In genomic region chr13:37240048-37240447, GRCm38 (mm10) we compare ENCODE assay signal across 28 mouse cellular contexts.
DNase-seq lines count a peak whose midpoint lies in the region; ATAC-seq lines count a peak whose summit lies in the region.
"Had no signal": no experiment of that assay in that cellular context is flagged by ENCODE, and none has a peak within 500 bp of the region (broad histone marks: within the 10 kb centered on the region; RNA-seq: fewer than 3 reads in every experiment).

No protein-coding gene starts in this region.

- H3K9ac ChIP-seq in forebrain, embryonic 15.5 days (replicated peaks), result no peak overlapping the region
- no peak overlapping the region for H3K9ac ChIP-seq in forebrain, embryonic 16.5 days (replicated peaks; ENCODE audit: low read depth, low read length)
- H3K9ac ChIP-seq: hindbrain, embryonic 15.5 days; liver, embryonic 14.5 days; midbrain, embryonic 13.5 days; neural tube, embryonic 13.5 days had no signal

- peak; percentile 74 for ATAC-seq in forebrain, embryonic 15.5 days (replicated peaks)
- peak; percentile 86 for ATAC-seq in forebrain, embryonic 16.5 days
- ATAC-seq: CD4-positive, CD25-positive, alpha-beta regulatory T cell, adult 4 months; inflammation-experienced regulatory T-cells, adult 6 months; midbrain, embryonic 13.5 days had no signal

- H3K9me3 ChIP-seq in forebrain, embryonic 15.5 days, result no peaks in the 10 kb centered on the region
- no peaks in the 10 kb centered on the region for H3K9me3 ChIP-seq in forebrain, embryonic 10.5 days
- H3K9me3 ChIP-seq in forebrain, embryonic 16.5 days (ENCODE audit: control insufficient read depth, low read length), result no peaks in the 10 kb centered on the region
- H3K9me3 ChIP-seq: hindbrain, embryonic 10.5 days; hindbrain, embryonic 15.5 days; midbrain, embryonic 13.5 days; neural tube, embryonic 13.5 days had no signal

- H3K4me1 ChIP-seq in forebrain, embryonic 15.5 days, result no peaks in the 10 kb centered on the region
- H3K4me1 ChIP-seq in forebrain, embryonic 10.5 days, result no peaks in the 10 kb centered on the region
- H3K4me1 ChIP-seq in forebrain, embryonic 16.5 days (replicated peaks; ENCODE audit: control insufficient read depth, insufficient read depth, low read length), result no peaks in the 10 kb centered on the region
- H3K4me1 ChIP-seq: hindbrain, embryonic 10.5 days; hindbrain, embryonic 15.5 days; midbrain, embryonic 13.5 days; neural tube, embryonic 13.5 days had no signal

- 58% methylated on average over 5 of the region's 5 CpGs for WGBS in forebrain, embryonic 15.5 days
- WGBS in forebrain, embryonic 10.5 days, result 87% methylated on average over 5 of the region's 5 CpGs
- 76% methylated on average over 5 of the region's 5 CpGs for WGBS in forebrain, embryonic 16.5 days

- H3K4me3 ChIP-seq in forebrain, embryonic 15.5 days, result no peak overlapping the region
- H3K4me3 ChIP-seq in forebrain, embryonic 10.5 days, result no peak overlapping the region
- H3K4me3 ChIP-seq in forebrain, embryonic 16.5 days (replicated peaks; ENCODE audit: low read length), result no peak overlapping the region
- H3K4me3 ChIP-seq: hindbrain, embryonic 10.5 days; hindbrain, embryonic 15.5 days; layer of hippocampus, adult 2 months; midbrain, embryonic 13.5 days; neural tube, embryonic 13.5 days had no signal

- peak overlapping the region; percentile 52; the same call in 1 of the 2 replicates for H3K27ac ChIP-seq in forebrain, embryonic 15.5 days (replicated peaks)
- no peak overlapping the region for H3K27ac ChIP-seq in forebrain, embryonic 10.5 days
- H3K27ac ChIP-seq in forebrain, embryonic 16.5 days (ENCODE audit: low read length), result no peak overlapping the region
- H3K27ac ChIP-seq: hindbrain, embryonic 10.5 days; hindbrain, embryonic 15.5 days; layer of hippocampus, adult 2 months; liver, embryonic 14.5 days; macrophage; midbrain, embryonic 13.5 days; neural tube, embryonic 13.5 days had no signal

- H3K4me2 ChIP-seq in forebrain, embryonic 15.5 days (replicated peaks), result no peak overlapping the region
- no peak overlapping the region for H3K4me2 ChIP-seq in forebrain, embryonic 16.5 days (ENCODE audit: low read length)
- H3K4me2 ChIP-seq: hindbrain, embryonic 15.5 days; midbrain, embryonic 13.5 days; neural tube, embryonic 13.5 days had no signal

- no peaks in the 10 kb centered on the region for H3K36me3 ChIP-seq in forebrain, embryonic 15.5 days
- H3K36me3 ChIP-seq in forebrain, embryonic 10.5 days (replicated peaks), result no peaks in the 10 kb centered on the region
- no peaks in the 10 kb centered on the region for H3K36me3 ChIP-seq in forebrain, embryonic 16.5 days (ENCODE audit: control insufficient read depth, insufficient read depth)
- H3K36me3 ChIP-seq: hindbrain, embryonic 10.5 days; hindbrain, embryonic 15.5 days; midbrain, embryonic 13.5 days; neural tube, embryonic 13.5 days had no signal

- DNase-seq in cerebellum, postnatal 14 days, result peak; percentile 40 to 61
- no peak for DNase-seq in cerebellum, adult 9-11 months
- DNase-seq in forebrain, embryonic 10.5 days (ENCODE audit: extremely low spot score, low spot score), result no peak
- DNase-seq in right cerebral cortex, adult 18-20 months, result peak; percentile 7
- no peak for DNase-seq in right cerebral cortex, postnatal 25 days
- DNase-seq in thymus, postnatal 25 days, result no peak
- DNase-seq: adrenal gland, postnatal 14 days; gastrocnemius, postnatal 10 days; heart, postnatal 14 days; kidney, adult 11 months; kidney, postnatal 14 days; layer of hippocampus, postnatal 36 days; liver; lung, adult 2 months; lung, postnatal 10 days; thymus, adult 2 months; thymus, postnatal 4 days had no signal

- no peaks in the 10 kb centered on the region for H3K27me3 ChIP-seq in forebrain, embryonic 15.5 days
- no peaks in the 10 kb centered on the region for H3K27me3 ChIP-seq in forebrain, embryonic 10.5 days (ENCODE audit: poor library complexity, severe bottlenecking)
- H3K27me3 ChIP-seq in forebrain, embryonic 16.5 days (replicated peaks; ENCODE audit: control insufficient read depth, insufficient read depth, low read length), result no peaks in the 10 kb centered on the region
- H3K27me3 ChIP-seq: hindbrain, embryonic 15.5 days; midbrain, embryonic 13.5 days; neural tube, embryonic 13.5 days had no signal

Comparison
In these comparisons a context has a peak if more than half of its experiments do, and no peak if none do; other contexts are left out.
1. DNase-seq: peak in cerebellum, postnatal 14 days (2 of 2) and right cerebral cortex, adult 18-20 months (single experiment); none in cerebellum, adult 9-11 months (single experiment), forebrain, embryonic 10.5 days (single experiment), right cerebral cortex, postnatal 25 days (single experiment) and thymus, postnatal 25 days (single experiment).